Mouse (Mus musculus): ENCODE data around the gene Cplx1. TPM values are rescaled to one million over a fixed set of nuclear protein-coding genes. Genes with fewer than 3 reads are reported as not detected.

Gene Cplx1
- 10.6 and 11.7 TPM in 2 replicates for polyA plus RNA-seq (2014; fragmentation: Nextera tagmentation; extraction: Ambion mirVana)

- Histone ChIP-seq H3K27ac (replicated peaks; ENCODE audit: low read depth, low read length) (no peak within 1 kb of the TSS), H3K36me3 (ENCODE audit: control insufficient read depth, insufficient read depth, low read length) (no peaks in the 10 kb centered on the region), H3K9me3 (ENCODE audit: control insufficient read depth, low read length) (no peaks in the 10 kb centered on the region), H3K9ac (ENCODE audit: low read depth, low read length) (no peak within 1 kb of the TSS), H3K27me3 (replicated peaks; ENCODE audit: control insufficient read depth, insufficient read depth, low read length) (peaks cover 32% of the 10 kb centered on the region), H3K4me1 (ENCODE audit: control insufficient read depth, insufficient read depth, low read length) (peaks cover 8% of the 10 kb centered on the region), H3K4me2 (ENCODE audit: low read depth, low read length) (peak within 1 kb of the TSS; percentile 61), H3K4me3 (ENCODE audit: low read depth, low read length) (peak within 1 kb of the TSS; percentile 30)
- ATAC-seq (ENCODE audit: low read depth) (peak; percentile 76; the same call in 1 of the 2 replicates), DNase-seq (ENCODE audit: low spot score) (peak; percentile 78)
- WGBS = 1% methylated on average over 29 of the region's 56 CpGs
Observed at GRCm38 (mm10) chr5:108549489-108550206, at the start of gene Cplx1. Cplx1 (minus strand) TSS chr5:108550024.

GRCm38 (mm10) chr5:108581361-108581891, 31.6 kb upstream of the Cplx1 start:
- no peaks in the 10 kb centered on the region for H3K27me3 ChIP-seq (replicated peaks; ENCODE audit: control insufficient read depth, insufficient read depth, low read length)
- H3K4me1 ChIP-seq (ENCODE audit: control insufficient read depth, insufficient read depth, low read length) = no peaks in the 10 kb centered on the region
- no peak overlapping the region for H3K4me2 ChIP-seq (ENCODE audit: low read depth, low read length)
- DNase-seq (ENCODE audit: low spot score) (no peak), ATAC-seq (ENCODE audit: low read depth) (no peak)
- no peak overlapping the region for H3K9ac ChIP-seq (ENCODE audit: low read depth, low read length)
- H3K9me3 ChIP-seq (ENCODE audit: control insufficient read depth, low read length) = no peaks in the 10 kb centered on the region
- no peak overlapping the region for H3K27ac ChIP-seq (replicated peaks; ENCODE audit: low read depth, low read length)
- no peak overlapping the region for H3K4me3 ChIP-seq (ENCODE audit: low read depth, low read length)
- WGBS = 92% methylated on average over 3 of the region's 3 CpGs
- peaks cover 83% of the 10 kb centered on the region for H3K36me3 ChIP-seq (ENCODE audit: control insufficient read depth, insufficient read depth, low read length)

GRCm38 (mm10) chr5:108573054-108573453, 23.2 kb upstream of the Cplx1 start:
- H3K4me2 ChIP-seq (ENCODE audit: low read depth, low read length) = no peak overlapping the region
- 97% methylated on average over 6 of the region's 6 CpGs for WGBS
- H3K9me3 ChIP-seq (ENCODE audit: control insufficient read depth, low read length) = no peaks in the 10 kb centered on the region
- H3K9ac ChIP-seq (ENCODE audit: low read depth, low read length) = no peak overlapping the region
- DNase-seq (ENCODE audit: low spot score) (no peak), ATAC-seq (ENCODE audit: low read depth) (no peak)
- peaks cover 97% of the 10 kb centered on the region for H3K36me3 ChIP-seq (ENCODE audit: control insufficient read depth, insufficient read depth, low read length)
- H3K4me3 ChIP-seq (ENCODE audit: low read depth, low read length) = no peak overlapping the region
- H3K27me3 ChIP-seq (replicated peaks; ENCODE audit: control insufficient read depth, insufficient read depth, low read length) = no peaks in the 10 kb centered on the region
- H3K27ac ChIP-seq (replicated peaks; ENCODE audit: low read depth, low read length) = no peak overlapping the region
- no peaks in the 10 kb centered on the region for H3K4me1 ChIP-seq (ENCODE audit: control insufficient read depth, insufficient read depth, low read length)

GRCm38 (mm10) chr5:108570991-108571390, 21.2 kb upstream of the Cplx1 start:
- no peaks in the 10 kb centered on the region for H3K9me3 ChIP-seq (ENCODE audit: control insufficient read depth, low read length)
- WGBS = 85% methylated on average over 1 of the region's 1 CpGs
- H3K27me3 ChIP-seq (replicated peaks; ENCODE audit: control insufficient read depth, insufficient read depth, low read length) = no peaks in the 10 kb centered on the region
- ATAC-seq (ENCODE audit: low read depth) = no peak
- H3K4me2 ChIP-seq (ENCODE audit: low read depth, low read length) = no peak overlapping the region
- no peak overlapping the region for H3K27ac ChIP-seq (replicated peaks; ENCODE audit: low read depth, low read length)
- no peak for DNase-seq (ENCODE audit: low spot score)
- peaks cover 84% of the 10 kb centered on the region for H3K36me3 ChIP-seq (ENCODE audit: control insufficient read depth, insufficient read depth, low read length)
- H3K4me1 ChIP-seq (ENCODE audit: control insufficient read depth, insufficient read depth, low read length) = no peaks in the 10 kb centered on the region
- H3K4me3 ChIP-seq (ENCODE audit: low read depth, low read length) = no peak overlapping the region
- no peak overlapping the region for H3K9ac ChIP-seq (ENCODE audit: low read depth, low read length)

GRCm38 (mm10) chr5:108567104-108567503, 17.3 kb upstream of the Cplx1 start:
- no peaks in the 10 kb centered on the region for H3K4me1 ChIP-seq (ENCODE audit: control insufficient read depth, insufficient read depth, low read length)
- no peak overlapping the region for H3K9ac ChIP-seq (ENCODE audit: low read depth, low read length)
- H3K36me3 ChIP-seq (ENCODE audit: control insufficient read depth, insufficient read depth, low read length) = peaks cover 48% of the 10 kb centered on the region
- H3K9me3 ChIP-seq (ENCODE audit: control insufficient read depth, low read length) = no peaks in the 10 kb centered on the region
- H3K4me2 ChIP-seq (ENCODE audit: low read depth, low read length) = no peak overlapping the region
- no peak for ATAC-seq (ENCODE audit: low read depth)
- no peak overlapping the region for H3K4me3 ChIP-seq (ENCODE audit: low read depth, low read length)
- H3K27ac ChIP-seq (replicated peaks; ENCODE audit: low read depth, low read length) = no peak overlapping the region
- DNase-seq (ENCODE audit: low spot score) = no peak
- H3K27me3 ChIP-seq (replicated peaks; ENCODE audit: control insufficient read depth, insufficient read depth, low read length) = no peaks in the 10 kb centered on the region
- 93% methylated on average over 2 of the region's 2 CpGs for WGBS

- DNase-seq (ENCODE audit: low spot score) = no peak
- WGBS = 87% methylated on average over 4 of the region's 4 CpGs
- peaks cover 43% of the 10 kb centered on the region for H3K36me3 ChIP-seq (ENCODE audit: control insufficient read depth, insufficient read depth, low read length)
Observed at GRCm38 (mm10) chr5:108566523-108566922, 16.7 kb upstream of the Cplx1 start.

GRCm38 (mm10) chr5:108565381-108565780, 15.6 kb upstream of the Cplx1 start:
- Histone ChIP-seq H3K9ac (ENCODE audit: low read depth, low read length) (no peak overlapping the region), H3K36me3 (ENCODE audit: control insufficient read depth, insufficient read depth, low read length) (peaks cover 31% of the 10 kb centered on the region), H3K27me3 (replicated peaks; ENCODE audit: control insufficient read depth, insufficient read depth, low read length) (no peaks in the 10 kb centered on the region), H3K4me2 (ENCODE audit: low read depth, low read length) (no peak overlapping the region), H3K4me1 (ENCODE audit: control insufficient read depth, insufficient read depth, low read length) (no peaks in the 10 kb centered on the region), H3K4me3 (ENCODE audit: low read depth, low read length) (no peak overlapping the region), H3K27ac (replicated peaks; ENCODE audit: low read depth, low read length) (no peak overlapping the region), H3K9me3 (ENCODE audit: control insufficient read depth, low read length) (no peaks in the 10 kb centered on the region)
- ATAC-seq (ENCODE audit: low read depth) = no peak
- no peak for DNase-seq (ENCODE audit: low spot score)
- WGBS = 92% methylated on average over 2 of the region's 2 CpGs

More at GRCm38 (mm10) chr5:108566523-108566922, 16.7 kb upstream of the Cplx1 start:
- H3K4me3 ChIP-seq (ENCODE audit: low read depth, low read length) = no peak overlapping the region
- H3K27me3 ChIP-seq (replicated peaks; ENCODE audit: control insufficient read depth, insufficient read depth, low read length) = no peaks in the 10 kb centered on the region
- no peak overlapping the region for H3K4me2 ChIP-seq (ENCODE audit: low read depth, low read length)
- ATAC-seq (ENCODE audit: low read depth) = no peak
- no peaks in the 10 kb centered on the region for H3K4me1 ChIP-seq (ENCODE audit: control insufficient read depth, insufficient read depth, low read length)
- H3K9ac ChIP-seq (ENCODE audit: low read depth, low read length) = no peak overlapping the region
- no peaks in the 10 kb centered on the region for H3K9me3 ChIP-seq (ENCODE audit: control insufficient read depth, low read length)
- H3K27ac ChIP-seq (replicated peaks; ENCODE audit: low read depth, low read length) = no peak overlapping the region

- H3K4me1 ChIP-seq (ENCODE audit: control insufficient read depth, insufficient read depth, low read length) = no peaks in the 10 kb centered on the region
- WGBS = 90% methylated on average over 3 of the region's 3 CpGs
- no peak overlapping the region for H3K4me2 ChIP-seq (ENCODE audit: low read depth, low read length)
- no peak overlapping the region for H3K9ac ChIP-seq (ENCODE audit: low read depth, low read length)
- no peak overlapping the region for H3K4me3 ChIP-seq (ENCODE audit: low read depth, low read length)
- H3K27me3 ChIP-seq (replicated peaks; ENCODE audit: control insufficient read depth, insufficient read depth, low read length) = no peaks in the 10 kb centered on the region
- H3K36me3 ChIP-seq (ENCODE audit: control insufficient read depth, insufficient read depth, low read length) = peaks cover 21% of the 10 kb centered on the region
- no peak for DNase-seq (ENCODE audit: low spot score)
- ATAC-seq (ENCODE audit: low read depth) = no peak
- 0 out of 2 replicates have a peak, but pooled peaks cover 4% of the 10 kb centered on the region for H3K9me3 ChIP-seq (ENCODE audit: control insufficient read depth, low read length)
- H3K27ac ChIP-seq (replicated peaks; ENCODE audit: low read depth, low read length) = no peak overlapping the region
Observed at GRCm38 (mm10) chr5:108564346-108564745, 14.5 kb upstream of the Cplx1 start.

- no peaks in the 10 kb centered on the region for H3K27me3 ChIP-seq (replicated peaks; ENCODE audit: control insufficient read depth, insufficient read depth, low read length)
- no peak overlapping the region for H3K4me2 ChIP-seq (ENCODE audit: low read depth, low read length)
- H3K4me3 ChIP-seq (ENCODE audit: low read depth, low read length) = no peak overlapping the region
- DNase-seq (ENCODE audit: low spot score) (no peak), ATAC-seq (ENCODE audit: low read depth) (no peak)
- H3K4me1 ChIP-seq (ENCODE audit: control insufficient read depth, insufficient read depth, low read length) = no peaks in the 10 kb centered on the region
- 88% methylated on average over 2 of the region's 2 CpGs for WGBS
- peaks cover 2% of the 10 kb centered on the region; the same call in 1 of the 2 replicates for H3K36me3 ChIP-seq (ENCODE audit: control insufficient read depth, insufficient read depth, low read length)
- 0 out of 2 replicates have a peak, but pooled peaks cover 4% of the 10 kb centered on the region for H3K9me3 ChIP-seq (ENCODE audit: control insufficient read depth, low read length)
- H3K9ac ChIP-seq (ENCODE audit: low read depth, low read length) = no peak overlapping the region
- H3K27ac ChIP-seq (replicated peaks; ENCODE audit: low read depth, low read length) = no peak overlapping the region
Observed at GRCm38 (mm10) chr5:108562483-108562882, 12.7 kb upstream of the Cplx1 start.
